Mouse (Mus musculus): ENCODE measurements around the gene Tmem91.
"Not testable (repeated sequence)": the region's sequence is repeated elsewhere in the genome, so short reads cannot be mapped to it uniquely, and the experiment has no call there.

Tmem91 gene

GRCm38 (mm10) chr7:25674719-25675300 lies at the start of gene Tmem91:
Gene Tmem91, minus strand, starts transcription at chr7:25675166.
- DNase-seq (ENCODE audit: low spot score) = no peak

- DNase-seq (ENCODE audit: low spot score) = not testable (repeated sequence)
Observed at GRCm38 (mm10) chr7:25721776-25722175, 46.8 kb upstream of the Tmem91 start.

- no peak for DNase-seq (ENCODE audit: low spot score)
Observed at GRCm38 (mm10) chr7:25720760-25721159, 45.8 kb upstream of the Tmem91 start.

GRCm38 (mm10) chr7:25719761-25720610 lies 45.0 kb upstream of the Tmem91 start:
- DNase-seq (ENCODE audit: low spot score) = peak; percentile 89

DNA sequence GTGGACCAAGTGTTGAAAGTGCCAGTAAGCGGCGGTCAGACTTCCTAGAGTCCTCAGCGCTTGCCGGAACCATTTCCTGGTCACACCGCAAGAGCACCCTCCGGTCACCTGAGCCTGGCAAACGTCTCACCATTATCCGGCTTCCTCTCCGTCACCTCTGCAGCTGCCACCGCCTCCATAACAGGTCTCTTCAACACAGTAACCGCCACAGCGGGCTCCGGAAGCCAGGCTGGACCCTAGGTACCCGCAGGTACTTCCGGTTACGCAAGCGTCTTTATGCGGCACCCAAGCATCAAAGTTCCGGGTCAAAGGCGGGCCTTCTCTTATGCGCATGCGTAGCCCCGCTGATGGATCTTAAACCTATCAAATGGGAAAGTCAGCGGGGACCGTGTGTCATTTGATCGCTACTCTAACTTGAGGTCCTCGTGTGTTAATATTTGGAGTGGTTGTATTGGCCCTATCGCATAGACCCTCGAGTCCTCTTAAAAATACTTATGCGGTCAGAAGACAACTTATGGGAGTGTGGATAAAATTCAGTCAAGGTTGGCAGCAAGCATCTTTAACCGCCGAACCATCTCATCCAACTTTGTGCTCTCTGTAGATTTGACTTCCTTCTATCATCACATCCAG lies 43.9 kb upstream of the Tmem91 start, which contains the start of gene Ccdc97:
TSS of gene Ccdc97 (minus strand) at position 301 of the 630 bp plus-strand sequence.
- peak; percentile 95 for DNase-seq (ENCODE audit: low spot score)

GRCm38 (mm10) chr7:25717478-25717877 lies 42.5 kb upstream of the Tmem91 start:
- no peak for DNase-seq (ENCODE audit: low spot score)

- DNase-seq (ENCODE audit: low spot score) = no peak
Observed at GRCm38 (mm10) chr7:25715731-25716271, 40.8 kb upstream of the Tmem91 start.

DNA sequence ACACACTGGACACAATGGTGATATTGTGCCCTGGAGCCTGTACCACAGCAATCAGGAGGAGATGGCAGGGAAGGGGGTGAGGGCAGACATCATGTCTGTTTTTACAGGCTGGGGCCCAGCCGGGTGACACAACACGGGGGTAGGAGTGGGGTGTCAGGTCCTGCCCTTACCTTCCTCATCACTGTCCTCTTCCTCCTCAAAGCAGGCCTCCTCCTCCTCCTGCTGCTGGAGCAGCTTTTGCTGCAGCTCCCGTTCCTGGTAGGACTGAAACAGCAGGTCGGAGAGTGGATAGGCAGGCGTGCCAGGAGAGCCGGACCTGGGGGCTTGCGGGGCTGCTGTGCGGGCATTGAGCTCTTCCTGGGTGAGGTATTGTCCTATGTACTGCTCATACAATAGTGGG lies 39.6 kb upstream of the Tmem91 start:
- no peak for DNase-seq (ENCODE audit: low spot score)

- no peak for DNase-seq (ENCODE audit: low spot score)
Observed at GRCm38 (mm10) chr7:25712801-25713200, 37.8 kb upstream of the Tmem91 start.

DNA sequence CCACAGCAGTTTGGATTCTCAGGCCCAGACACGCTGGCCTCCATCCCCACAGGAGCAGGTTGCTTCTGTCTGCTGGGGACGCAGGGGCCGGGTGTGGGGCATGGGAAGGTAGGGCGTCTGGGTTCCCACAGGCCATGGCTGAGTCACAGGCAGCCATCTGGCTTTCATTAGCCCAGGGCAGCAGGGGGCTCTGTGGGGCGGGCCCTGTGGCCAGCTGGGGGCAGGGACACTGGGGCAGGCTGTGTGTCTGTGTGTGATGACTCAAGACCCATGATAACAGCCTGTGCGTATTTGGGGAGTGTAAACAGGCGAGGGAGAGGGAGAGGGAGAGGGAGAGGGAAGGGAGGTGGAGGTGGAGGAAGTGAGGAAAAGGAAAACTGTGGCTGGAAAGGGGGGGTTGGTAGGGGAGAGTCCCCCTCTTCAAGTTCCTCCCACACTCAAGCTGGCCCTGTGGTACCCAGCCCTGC lies 36.8 kb upstream of the Tmem91 start:
- peak; percentile 79 for DNase-seq (ENCODE audit: low spot score)

DNA sequence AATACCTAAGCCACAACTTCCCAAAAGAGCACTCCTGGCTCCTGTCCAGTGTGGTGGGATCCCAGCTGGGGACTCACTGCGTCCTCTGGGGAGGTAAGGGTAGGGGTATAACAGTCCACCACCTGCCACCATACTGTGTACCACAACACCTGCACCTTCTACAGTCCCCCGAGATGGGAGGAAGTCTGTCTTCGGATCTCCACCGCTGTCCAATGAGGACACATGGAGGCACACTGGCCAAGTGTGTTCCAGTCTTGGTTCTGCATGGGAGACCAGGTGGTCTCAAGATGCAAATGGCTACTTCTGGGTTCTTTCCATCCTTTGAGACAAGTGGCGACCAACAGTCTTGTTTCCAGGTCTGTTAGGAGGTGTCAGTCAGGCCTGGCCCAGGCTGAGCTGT lies 36.2 kb upstream of the Tmem91 start:
- DNase-seq (ENCODE audit: low spot score) = no peak

DNA sequence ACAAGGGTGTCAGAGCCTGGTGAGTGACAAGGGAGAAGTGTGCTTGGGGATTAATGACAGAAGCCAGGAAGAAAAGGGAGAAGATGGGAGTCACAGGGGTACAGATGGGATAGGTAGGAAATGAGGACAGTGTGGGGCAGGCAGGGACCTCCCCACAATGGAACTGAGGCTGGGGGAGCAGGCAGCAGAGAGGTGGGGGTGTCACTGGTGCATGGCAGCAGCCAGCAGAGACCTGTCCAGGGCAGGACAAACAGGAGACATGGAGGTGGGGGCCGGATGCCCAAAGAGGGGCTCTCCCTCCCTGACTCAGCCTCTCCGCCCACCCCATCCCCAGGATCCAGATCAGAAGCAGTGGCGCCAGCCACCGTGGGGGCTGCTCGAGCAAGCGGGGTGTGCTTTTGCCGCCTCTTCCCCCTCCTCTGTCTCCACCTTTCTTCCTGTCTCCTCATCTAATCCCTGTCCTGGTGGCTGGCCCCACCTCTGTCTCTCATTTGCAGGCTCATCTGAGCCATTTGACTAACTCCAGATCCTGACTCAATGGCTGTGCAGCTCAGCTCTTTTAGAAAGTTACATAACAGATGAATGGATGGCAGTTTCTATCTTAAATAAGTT lies 35.7 kb upstream of the Tmem91 start:
- DNase-seq (ENCODE audit: low spot score) = no peak

- DNase-seq (ENCODE audit: low spot score) = no peak
Observed at GRCm38 (mm10) chr7:25709961-25710360, 35.0 kb upstream of the Tmem91 start.

DNA sequence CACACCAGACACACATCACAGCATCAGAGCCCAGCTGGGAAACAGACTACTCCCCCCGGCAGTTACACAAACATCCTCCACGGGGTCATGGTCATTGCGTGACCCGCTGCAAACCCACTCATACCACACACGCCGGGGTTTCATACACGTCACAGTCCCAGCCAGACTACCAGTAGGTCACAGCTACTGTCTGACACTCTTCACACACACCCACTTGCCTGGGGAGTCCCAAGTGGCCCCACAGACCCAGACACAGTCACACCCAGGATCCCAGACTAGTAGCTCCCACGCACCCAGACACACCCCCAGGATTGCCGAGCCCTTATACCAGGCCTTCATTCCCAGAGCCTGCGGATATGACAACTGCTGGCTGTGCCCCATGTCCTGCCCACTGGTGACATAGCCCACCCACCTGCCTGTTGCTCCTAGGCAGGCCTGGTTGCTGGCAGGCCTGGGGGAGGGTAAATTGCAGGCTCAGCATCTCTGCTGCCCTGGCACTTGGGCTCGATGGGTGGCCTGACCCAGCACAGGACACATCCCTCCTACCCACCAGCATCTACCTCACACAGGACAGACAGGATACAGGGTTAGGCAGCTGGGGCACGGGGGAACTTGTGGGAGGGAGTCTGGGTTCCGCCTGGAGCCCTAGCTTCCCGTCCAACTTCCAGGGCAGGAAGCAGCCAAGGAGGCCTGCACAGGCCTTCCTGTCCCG lies 32.8 kb upstream of the Tmem91 start:
- DNase-seq (ENCODE audit: low spot score) = no peak

GRCm38 (mm10) chr7:25706578-25707170 lies 31.7 kb upstream of the Tmem91 start:
- DNase-seq (ENCODE audit: low spot score) = no peak

- no peak for DNase-seq (ENCODE audit: low spot score)
Observed at GRCm38 (mm10) chr7:25705801-25706251, 30.9 kb upstream of the Tmem91 start.

DNA sequence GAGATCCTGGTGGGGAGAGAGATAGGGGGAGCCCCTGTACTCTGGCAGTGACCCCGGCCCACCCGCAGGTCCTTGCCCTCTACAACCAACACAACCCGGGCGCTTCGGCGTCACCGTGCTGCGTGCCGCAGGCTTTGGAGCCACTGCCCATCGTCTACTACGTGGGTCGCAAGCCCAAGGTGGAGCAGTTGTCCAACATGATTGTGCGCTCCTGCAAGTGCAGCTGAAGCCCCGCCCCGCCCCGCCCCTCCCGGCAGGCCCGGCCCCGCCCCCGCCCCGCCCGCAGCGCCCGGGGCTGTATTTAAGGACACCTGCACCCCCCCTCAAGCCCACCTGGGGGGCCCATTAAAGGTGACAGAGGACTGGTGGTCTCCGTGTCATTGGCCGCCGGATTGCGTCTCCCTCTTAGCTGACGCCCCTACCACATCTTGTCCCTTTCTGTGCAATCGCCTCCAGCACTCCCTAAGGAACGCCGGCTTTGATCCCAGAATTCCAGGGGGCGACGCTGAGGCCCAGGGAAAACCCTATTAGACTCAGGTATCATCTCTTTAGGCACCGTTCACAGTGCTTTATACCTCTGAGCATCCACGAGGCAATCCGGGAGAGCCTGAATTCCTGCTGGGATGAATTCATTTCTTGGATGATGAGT lies 29.9 kb upstream of the Tmem91 start:
- no peak for DNase-seq (ENCODE audit: low spot score)

GRCm38 (mm10) chr7:25703793-25704494 lies 29.0 kb upstream of the Tmem91 start:
- no peak for DNase-seq (ENCODE audit: low spot score)

DNA sequence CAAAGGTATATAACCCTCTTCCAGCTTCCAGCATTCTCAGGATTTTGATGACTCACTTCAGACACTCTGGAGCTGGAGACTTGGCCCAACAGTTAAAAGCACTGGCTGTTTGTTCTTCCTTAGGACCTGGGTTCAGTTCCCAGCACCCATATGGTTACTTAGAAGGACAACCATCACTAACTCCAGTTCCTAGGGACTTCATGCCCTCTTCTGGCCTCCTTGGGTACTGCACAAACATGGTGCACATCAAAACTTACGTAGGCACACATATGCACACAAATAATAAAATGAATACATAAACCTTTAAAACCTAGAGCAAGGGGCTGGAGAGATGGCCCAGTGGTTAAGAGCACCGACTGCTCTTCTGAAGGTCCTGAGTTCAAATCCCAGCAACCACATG lies 27.4 kb upstream of the Tmem91 start:
- no peak for DNase-seq (ENCODE audit: low spot score)

DNA sequence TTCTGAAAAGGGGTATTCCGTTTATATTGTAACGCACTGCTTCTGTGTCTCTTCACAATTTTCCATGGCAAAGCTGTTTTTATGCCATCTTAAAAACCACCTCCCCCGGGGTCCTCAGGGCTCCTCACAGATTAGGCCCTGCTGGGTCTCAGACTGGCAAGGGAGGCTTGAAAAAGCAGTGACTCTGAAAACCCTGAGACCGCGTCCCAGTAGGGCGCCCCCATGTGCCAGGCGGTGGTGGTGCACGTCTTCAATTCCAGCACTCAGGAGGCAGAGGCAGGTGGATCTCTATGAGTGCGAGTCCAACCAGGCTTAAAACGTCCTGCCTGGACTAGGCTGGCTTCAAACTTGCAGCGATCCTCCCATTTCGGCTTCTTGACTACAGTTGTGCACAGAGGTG lies 25.8 kb upstream of the Tmem91 start:
- no peak for DNase-seq (ENCODE audit: low spot score)
